Mouse (Mus musculus) MEL (cell line): ENCODE measurements at regions not wholly inside any gene's neighbourhood (a gene's known extent, or its start where the extent isn't known, plus 50 kb on each side); places are given as distances from the start of the nearest gene placed in this dataset.

Experiments
- DNase-seq: peaks from one replicate; pipeline ENCODE4 v3.0.0; 2011; ENCODE audit warnings: low read depth, low spot score
- H3K27ac ChIP-seq: 2 replicates; pipeline ENCODE4 v1.5.1; 2012; ENCODE audit warnings: low read depth, mild to moderate bottlenecking, control low read depth, low read length, moderate library complexity; ENCODE audit not compliant: control insufficient read depth
- H3K27me3 ChIP-seq, 2 experiments: fragments of 150-350 bp in 1 of 2; sonication (generic) in 1 of 2; 2 replicates each; pipeline ENCODE4 v1.6.1; 2012; ENCODE audit warnings: low read length in 2 of 2, mild to moderate bottlenecking in 2 of 2, improper control_type of control experiment in 1 of 2, moderate library complexity in 1 of 2; ENCODE audit not compliant: insufficient read depth in 2 of 2, control insufficient read depth in 1 of 2
- H3K36me3 ChIP-seq, 2 experiments: 2 replicates each; pipeline ENCODE4 v1.6.1; 2012 to 2014; ENCODE audit warnings: low read length in 2 of 2, improper control_type of control experiment in 1 of 2, inconsistent platforms in 1 of 2, mild to moderate bottlenecking in 1 of 2; ENCODE audit not compliant: insufficient read depth in 2 of 2, control insufficient read depth in 1 of 2
- H3K4me1 ChIP-seq, 2 experiments: fragments of 150-350 bp in 1 of 2; sonication (generic) in 1 of 2; 2 replicates each; pipeline ENCODE4 v1.6.1; 2012; ENCODE audit warnings: low read length in 2 of 2, improper control_type of control experiment in 1 of 2, mild to moderate bottlenecking in 1 of 2; ENCODE audit not compliant: insufficient read depth in 2 of 2, control insufficient read depth in 1 of 2
- H3K4me3 ChIP-seq, 2 experiments: fragments of 150-350 bp in 1 of 2; sonication (generic) in 1 of 2; 2 replicates each; pipeline ENCODE4 v1.5.1; 2012; ENCODE audit warnings: low read depth in 2 of 2, low read length in 2 of 2, mild to moderate bottlenecking in 2 of 2, moderate library complexity in 2 of 2, control low read depth in 1 of 2, improper control_type of control experiment in 1 of 2; ENCODE audit not compliant: control insufficient read depth in 1 of 2, insufficient read depth in 1 of 2
- H3K79me2 ChIP-seq: 2 replicates; pipeline ENCODE4 v1.6.1; 2012; ENCODE audit warnings: mild to moderate bottlenecking, low read length, moderate library complexity; ENCODE audit not compliant: control insufficient read depth, poor library complexity, insufficient read depth
- H3K9ac ChIP-seq: 2 replicates; pipeline ENCODE4 v1.6.1; 2012; ENCODE audit warnings: low read depth, mild to moderate bottlenecking, control low read depth, low read length, moderate library complexity; ENCODE audit not compliant: control insufficient read depth, poor library complexity, severe bottlenecking
- H3K9me3 ChIP-seq: fragments of 150-350 bp; sonication (generic); replicated peaks from 2 replicates; pipeline ENCODE4 v1.6.1; 2012; ENCODE audit warnings: mild to moderate bottlenecking, low read length, improper control_type of control experiment, moderate library complexity; ENCODE audit not compliant: insufficient read depth
- BHLHE40 ChIP-seq: IDR thresholded peaks from 2 replicates; pipeline ENCODE4 v1.6.1; 2012; ENCODE audit warnings: low read depth, mild to moderate bottlenecking, inconsistent platforms, low read length, improper control_type of control experiment, borderline replicate concordance
- CHD2 ChIP-seq: IDR thresholded peaks from 2 replicates; pipeline ENCODE4 v1.6.1; 2011; ENCODE audit warnings: low read length, improper control_type of control experiment
- CTCF ChIP-seq, 3 experiments: IDR thresholded peaks in 2 of 3; conservative IDR thresholded peaks in 1 of 3; 2 replicates each; pipeline ENCODE4 v1.5.1; 2011 to 2012; ENCODE audit warnings: low read length in 3 of 3, low read depth in 2 of 3, mild to moderate bottlenecking in 2 of 3, improper control_type of control experiment in 1 of 3, inconsistent platforms in 1 of 3, mixed read lengths in 1 of 3, moderate library complexity in 1 of 3; ENCODE audit not compliant: control insufficient read depth in 1 of 3, insufficient read depth in 1 of 3, poor library complexity in 1 of 3, severe bottlenecking in 1 of 3
- E2F4 ChIP-seq: IDR thresholded peaks from 2 replicates; pipeline ENCODE4 v1.6.1; 2011; ENCODE audit warnings: low read depth, low read length, improper control_type of control experiment, borderline replicate concordance
- ELF1 ChIP-seq: IDR thresholded peaks from 2 replicates; pipeline ENCODE4 v1.6.1; 2014; ENCODE audit warnings: low read depth, mild to moderate bottlenecking, inconsistent platforms, low read length, improper control_type of control experiment, moderate library complexity
- EP300 ChIP-seq, 2 experiments: IDR thresholded peaks; 2 replicates each; pipeline ENCODE4 v1.6.1; 2011; ENCODE audit warnings: improper control_type of control experiment in 2 of 2, low read length in 2 of 2, low read depth in 1 of 2, mild to moderate bottlenecking in 1 of 2
- GATA1 ChIP-seq: IDR thresholded peaks from 2 replicates; pipeline ENCODE4 v1.6.1; 2011; ENCODE audit warnings: low read depth, low read length, improper control_type of control experiment
- HCFC1 ChIP-seq: IDR thresholded peaks from 2 replicates; pipeline ENCODE4 v1.6.1; 2012; ENCODE audit warnings: low read depth, mild to moderate bottlenecking, inconsistent platforms, low read length, improper control_type of control experiment, moderate library complexity
- KAT2A ChIP-seq: conservative IDR thresholded peaks from 2 replicates; pipeline ENCODE4 v1.6.1; 2012; ENCODE audit warnings: low read depth, low read length, improper control_type of control experiment, inconsistent platforms
- MAFK ChIP-seq: IDR thresholded peaks from 2 replicates; pipeline ENCODE4 v1.6.1; 2011; ENCODE audit warnings: low read depth, mild to moderate bottlenecking, low read length, improper control_type of control experiment, borderline replicate concordance
- MAX ChIP-seq: IDR thresholded peaks from 2 replicates; pipeline ENCODE4 v1.6.1; 2011; ENCODE audit warnings: low read length, improper control_type of control experiment
- MEF2A ChIP-seq: IDR thresholded peaks from 2 replicates; pipeline ENCODE4 v1.6.1; 2014; ENCODE audit warnings: low read depth, mild to moderate bottlenecking, inconsistent platforms, low read length, improper control_type of control experiment; ENCODE audit not compliant: poor library complexity, insufficient replicate concordance, severe bottlenecking; ENCODE audit errors: extremely low read depth
- MXI1 ChIP-seq: IDR thresholded peaks from 2 replicates; pipeline ENCODE4 v1.6.1; 2011; ENCODE audit warnings: mild to moderate bottlenecking, low read depth, low read length, improper control_type of control experiment
- MYB ChIP-seq: IDR thresholded peaks from 2 replicates; pipeline ENCODE4 v1.6.1; 2011; ENCODE audit warnings: mild to moderate bottlenecking, low read depth, low read length, improper control_type of control experiment
- MYC ChIP-seq: IDR thresholded peaks from 2 replicates; pipeline ENCODE4 v1.6.1; 2011; ENCODE audit warnings: low read depth, mild to moderate bottlenecking, low read length, improper control_type of control experiment, moderate library complexity
- NRF1 ChIP-seq: IDR thresholded peaks from 2 replicates; pipeline ENCODE4 v1.6.1; 2014; ENCODE audit warnings: low read depth, mild to moderate bottlenecking, inconsistent platforms, low read length, improper control_type of control experiment, moderate library complexity; ENCODE audit not compliant: poor library complexity, insufficient read depth, severe bottlenecking
- POLR2A ChIP-seq, 2 experiments: IDR thresholded peaks; 2 replicates each; pipeline ENCODE4 v1.6.1; 2011 to 2012; ENCODE audit warnings: low read length in 2 of 2, mild to moderate bottlenecking in 2 of 2, control low read depth in 1 of 2, improper control_type of control experiment in 1 of 2, low read depth in 1 of 2, moderate library complexity in 1 of 2; ENCODE audit not compliant: control insufficient read depth in 1 of 2, insufficient read depth in 1 of 2, poor library complexity in 1 of 2
- POLR2AphosphoS2 ChIP-seq: IDR thresholded peaks from 2 replicates; pipeline ENCODE4 v1.6.1; 2011; ENCODE audit warnings: low read length, improper control_type of control experiment
- RAD21 ChIP-seq: IDR thresholded peaks from 2 replicates; pipeline ENCODE4 v1.6.1; 2011; ENCODE audit warnings: mild to moderate bottlenecking, low read depth, low read length, improper control_type of control experiment
- RCOR1 ChIP-seq: IDR thresholded peaks from 2 replicates; pipeline ENCODE4 v1.6.1; 2012; ENCODE audit warnings: low read depth, mild to moderate bottlenecking, inconsistent platforms, low read length, improper control_type of control experiment
- SIN3A ChIP-seq: IDR thresholded peaks from 2 replicates; pipeline ENCODE4 v1.6.1; 2012; ENCODE audit warnings: low read length, improper control_type of control experiment, inconsistent platforms
- SMC3 ChIP-seq: IDR thresholded peaks from 2 replicates; pipeline ENCODE4 v1.6.1; 2011; ENCODE audit warnings: low read depth, low read length, improper control_type of control experiment
- TAL1 ChIP-seq: IDR thresholded peaks from 2 replicates; pipeline ENCODE4 v1.6.1; 2012; ENCODE audit warnings: mild to moderate bottlenecking, inconsistent platforms, low read length, moderate library complexity, mixed read lengths
- TCF12 ChIP-seq: IDR thresholded peaks from 2 replicates; pipeline ENCODE4 v1.6.1; 2014; ENCODE audit warnings: low read depth, mild to moderate bottlenecking, inconsistent platforms, low read length, improper control_type of control experiment, moderate library complexity
- USF2 ChIP-seq, 2 experiments: IDR thresholded peaks; 2 replicates each; pipeline ENCODE4 v1.6.1; 2011 to 2012; ENCODE audit warnings: improper control_type of control experiment in 2 of 2, low read length in 2 of 2, borderline replicate concordance in 1 of 2, inconsistent platforms in 1 of 2, low read depth in 1 of 2, mild to moderate bottlenecking in 1 of 2; ENCODE audit not compliant: insufficient read depth in 1 of 2
- ZC3H11A ChIP-seq: IDR thresholded peaks from 2 replicates; pipeline ENCODE4 v1.6.1; 2012; ENCODE audit warnings: low read depth, mild to moderate bottlenecking, inconsistent platforms, low read length, improper control_type of control experiment
- ZMIZ1 ChIP-seq: IDR thresholded peaks from 2 replicates; pipeline ENCODE4 v1.6.1; 2012; ENCODE audit warnings: low read depth, mild to moderate bottlenecking, inconsistent platforms, low read length, improper control_type of control experiment, moderate library complexity

DNA sequence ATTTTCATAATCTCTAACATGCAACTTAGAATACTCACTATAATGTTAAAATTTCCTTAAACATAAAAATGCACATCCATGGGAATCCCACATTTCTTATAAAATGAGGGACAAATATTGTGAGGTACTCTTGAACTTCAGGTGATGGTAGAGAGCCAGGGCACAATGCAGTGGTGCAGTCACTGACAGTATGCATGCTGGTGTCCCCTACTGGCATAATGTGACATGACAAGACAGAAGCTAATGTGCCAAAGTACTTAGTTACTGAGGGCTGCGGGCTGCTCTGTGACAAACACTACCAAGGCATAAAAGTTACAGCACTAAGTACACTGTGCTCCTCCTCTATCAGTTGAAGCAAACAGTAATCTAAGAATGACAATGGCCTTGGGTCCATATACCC lies 131.3 kb downstream of the Areg start:
- Histone ChIP-seq H3K36me3 (no peaks in the 10 kb centered on the region), H3K27me3 (no peaks in the 10 kb centered on the region), H3K4me3 (no peak overlapping the region), H3K4me1 (no peaks in the 10 kb centered on the region), H3K27ac (no peak overlapping the region), H3K9me3 (no peaks in the 10 kb centered on the region), H3K9ac (no peak overlapping the region), H3K79me2 (no peaks in the 10 kb centered on the region)
- no peak for TF ChIP-seq BHLHE40
- TF ChIP-seq MEF2A, result no peak
- no peak for TF ChIP-seq SIN3A
- TF ChIP-seq CHD2, result no peak
- peak; percentile 6 to 36 (median 34); a peak in 3 of 6 replicates for TF ChIP-seq CTCF (IDR thresholded peaks at IDR 0.05 in 2 of 3, conservative IDR thresholded peaks at IDR 0.05 in 1 of 3; ENCODE audit: control insufficient read depth in 1 of 3, insufficient read depth in 1 of 3, low read depth in 2 of 3, low read length in 3 of 3, poor library complexity in 1 of 3, severe bottlenecking in 1 of 3)
- TF ChIP-seq GATA1, result no peak
- TF ChIP-seq TAL1, result no peak
- TF ChIP-seq USF2 (IDR thresholded peaks at IDR 0.05; ENCODE audit: borderline replicate concordance in 1 of 2, insufficient read depth in 1 of 2, low read depth in 1 of 2, low read length in 2 of 2), result no peak
- TF ChIP-seq RCOR1, result no peak
- TF ChIP-seq RAD21, result peak; percentile 14
- no peak for TF ChIP-seq EP300 (IDR thresholded peaks at IDR 0.05; ENCODE audit: low read depth in 1 of 2, low read length in 2 of 2)
- TF ChIP-seq NRF1, result no peak
- no peak for TF ChIP-seq HCFC1
- no peak for TF ChIP-seq ELF1
- 0 out of 2 replicates have a peak, but pooled peaks have one; percentile 15 for TF ChIP-seq SMC3
- TF ChIP-seq ZMIZ1, result no peak
- TF ChIP-seq POLR2A (IDR thresholded peaks at IDR 0.05; ENCODE audit: control insufficient read depth in 1 of 2, insufficient read depth in 1 of 2, low read depth in 1 of 2, low read length in 2 of 2, poor library complexity in 1 of 2), result no peak
- no peak for TF ChIP-seq E2F4
- TF ChIP-seq POLR2AphosphoS2, result no peak
- TF ChIP-seq MXI1, result no peak
- DNase-seq, result peak; percentile 13

DNA sequence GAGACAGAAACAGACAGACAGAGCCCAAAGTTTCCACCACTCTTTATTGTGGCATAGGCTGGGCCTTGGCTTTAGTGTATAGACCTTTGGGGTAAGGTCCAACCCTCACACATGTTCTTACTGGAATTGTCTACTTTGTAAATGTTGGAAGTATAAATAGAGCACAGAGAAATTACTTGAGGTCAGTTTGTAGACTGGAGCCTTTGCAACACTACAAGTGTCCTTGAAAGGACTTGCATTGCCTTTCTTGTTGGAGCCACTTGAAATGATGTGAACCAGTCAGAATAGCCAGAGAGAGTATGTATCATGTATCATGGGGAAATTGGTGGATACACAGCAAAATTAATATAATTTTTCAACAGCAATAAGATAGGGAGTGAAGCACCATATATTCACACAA lies 131.4 kb downstream of the Btc start:
- no peaks in the 10 kb centered on the region for H3K79me2 ChIP-seq
- H3K36me3 ChIP-seq, result no peaks in the 10 kb centered on the region
- no peaks in the 10 kb centered on the region for H3K4me1 ChIP-seq
- H3K4me3 ChIP-seq, result no peak overlapping the region
- TF ChIP-seq HCFC1 (no peak), MYC (no peak), MAX (no peak), KAT2A (no peak), MAFK (no peak), MXI1 (no peak), MYB (no peak), RAD21 (no peak), POLR2A (IDR thresholded peaks at IDR 0.05; ENCODE audit: control insufficient read depth in 1 of 2, insufficient read depth in 1 of 2, low read depth in 1 of 2, low read length in 2 of 2, poor library complexity in 1 of 2) (no peak), ZC3H11A (no peak), TCF12 (no peak), SMC3 (no peak), RCOR1 (no peak), SIN3A (no peak), TAL1 (no peak)
- H3K9me3 ChIP-seq, result no peaks in the 10 kb centered on the region
- no peak for DNase-seq
- no peaks in the 10 kb centered on the region for H3K27me3 ChIP-seq
- no peak overlapping the region for H3K27ac ChIP-seq
- no peak overlapping the region for H3K9ac ChIP-seq
